Mouse (Mus musculus) left cerebral cortex, adult 8-10 months (tissue): ENCODE results near the gene Tpcn2. TPM values are rescaled to one million over a fixed set of nuclear protein-coding genes. Genes with fewer than 3 reads are reported as not detected.

ENCODE experiments used
- DNase-seq, 2 experiments: peaks; one replicate each; pipeline ENCODE4 v3.0.0; 2022; ENCODE audit warnings: low spot score in 2 of 2
- total RNA-seq, 4 experiments: library from RNA; stranded (reverse); gene quantifications; 2 replicates each; pipeline ENCODE4 v1.2.4; 2022

Tpcn2 gene
- total RNA-seq, 4 experiments from 2014 or later, result 4.5 to 7.3 (median 5.7) TPM

GRCm38 (mm10) chr7:145205363-145205902 lies 78.4 kb downstream of the Tpcn2 start:
- no peak for DNase-seq

GRCm38 (mm10) chr7:145199711-145200110 lies 84.1 kb downstream of the Tpcn2 start:
- no peak for DNase-seq

DNA sequence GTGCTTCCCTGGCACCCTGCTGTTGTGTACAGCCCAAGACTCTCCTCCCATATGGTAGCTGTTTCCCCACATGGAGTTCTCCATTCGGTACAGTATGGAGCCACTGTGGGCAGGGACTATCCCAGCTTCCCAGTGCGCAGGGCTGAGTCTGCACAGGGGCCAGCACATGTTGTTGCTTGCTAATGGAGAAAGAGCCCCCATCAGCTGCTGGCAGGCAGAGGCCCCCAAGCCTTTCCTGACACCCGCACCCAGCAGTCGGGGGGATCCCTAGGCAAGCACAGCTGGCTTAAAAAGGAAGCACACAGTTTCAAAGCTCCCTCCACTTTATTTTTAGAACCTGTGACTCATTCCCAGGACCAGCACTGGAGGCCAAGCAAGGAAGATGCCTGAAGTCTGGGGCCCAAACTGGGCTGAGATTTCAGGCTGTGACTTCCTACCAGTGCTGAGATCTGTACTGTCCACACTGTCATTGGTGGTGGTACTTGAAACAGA lies 85.5 kb downstream of the Tpcn2 start:
- DNase-seq, result peak; percentile 34 to 67

- peak in 1 of 2 experiments; percentile 21 for DNase-seq
Observed at GRCm38 (mm10) chr7:145197711-145198110, 86.1 kb downstream of the Tpcn2 start.

- DNase-seq, result peak in 1 of 2 experiments; percentile 97
Observed at GRCm38 (mm10) chr7:145197042-145197441, 86.8 kb downstream of the Tpcn2 start.

- no peak for DNase-seq
Observed at GRCm38 (mm10) chr7:145196340-145196739, 87.5 kb downstream of the Tpcn2 start.

- peak; percentile 14 to 57 for DNase-seq
Observed at GRCm38 (mm10) chr7:145195186-145195927, 88.5 kb downstream of the Tpcn2 start.

- peak in 1 of 2 experiments; percentile 66 for DNase-seq
Observed at GRCm38 (mm10) chr7:145194455-145195161, 89.2 kb downstream of the Tpcn2 start.

DNA sequence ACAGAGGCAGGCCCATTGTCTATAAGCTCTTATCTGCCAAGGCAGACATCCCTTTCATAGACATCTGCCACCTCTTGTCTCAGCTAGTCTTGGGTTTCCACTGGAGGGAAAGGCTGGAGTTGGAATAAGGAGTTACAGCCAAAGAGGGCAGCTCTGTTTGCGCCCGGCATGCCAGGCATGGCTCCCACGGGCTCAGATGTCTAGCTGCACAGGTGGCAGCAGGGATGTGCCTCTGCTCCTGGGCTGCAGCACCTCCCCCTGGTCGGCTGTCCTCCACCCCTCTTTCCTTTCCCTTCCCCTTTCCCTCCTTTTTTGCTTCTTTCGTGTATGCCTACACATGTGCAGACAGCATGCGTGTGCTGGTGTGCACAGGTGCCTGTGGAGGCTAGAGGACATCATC lies 91.0 kb downstream of the Tpcn2 start:
- no peak for DNase-seq

GRCm38 (mm10) chr7:145190520-145190919 lies 93.3 kb downstream of the Tpcn2 start:
- DNase-seq, result no peak

GRCm38 (mm10) chr7:145189342-145189741 lies 94.5 kb downstream of the Tpcn2 start:
- DNase-seq, result no peak

GRCm38 (mm10) chr7:145187802-145188201 lies 96.0 kb downstream of the Tpcn2 start:
- no peak for DNase-seq

DNA sequence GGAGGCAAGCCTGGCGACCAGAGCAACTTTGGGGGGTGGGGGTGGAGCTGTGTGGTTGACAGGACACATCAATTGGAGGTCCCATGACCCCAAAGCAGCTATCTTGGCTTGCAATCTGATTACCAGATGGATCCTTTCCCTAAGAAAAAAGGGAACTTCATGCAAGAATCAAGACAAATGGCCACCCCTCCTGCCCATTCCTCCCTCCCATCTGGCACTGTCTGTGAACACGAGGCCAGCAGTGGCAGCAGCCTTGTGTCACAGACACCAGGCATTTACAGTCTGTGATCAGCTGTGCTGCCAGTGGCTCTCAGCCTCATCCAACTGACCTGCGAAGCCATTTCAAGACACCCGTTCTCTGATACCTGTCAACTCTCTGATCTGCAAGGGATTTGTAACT lies 101.4 kb downstream of the Tpcn2 start:
- DNase-seq, result no peak

GRCm38 (mm10) chr7:145181376-145182034 lies 102.3 kb downstream of the Tpcn2 start:
- no peak for DNase-seq

DNA sequence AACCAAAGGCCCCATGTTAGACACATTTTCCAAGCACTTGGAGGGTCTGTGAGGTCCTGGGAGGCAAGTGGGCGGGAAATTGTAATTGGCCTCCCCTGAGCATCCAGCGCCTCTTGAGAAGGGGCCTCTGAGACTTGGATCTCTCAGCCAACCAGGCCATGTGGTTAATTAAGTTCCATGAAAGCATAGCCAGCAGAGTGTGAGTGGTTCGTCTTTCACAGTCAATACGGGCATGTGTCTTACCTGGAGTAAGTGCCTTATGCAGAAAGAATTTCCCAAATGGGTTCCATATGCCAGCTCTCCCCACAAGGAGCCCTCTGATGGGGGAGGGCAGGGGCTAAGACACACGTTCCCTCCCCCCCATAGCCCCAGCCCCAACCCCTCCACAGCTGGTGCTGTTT lies 104.1 kb downstream of the Tpcn2 start:
- DNase-seq, result no peak

GRCm38 (mm10) chr7:145176750-145177589 lies 106.8 kb downstream of the Tpcn2 start:
- DNase-seq, result no peak

GRCm38 (mm10) chr7:145173563-145173962 lies 110.2 kb downstream of the Tpcn2 start:
- DNase-seq, result no peak

- no peak for DNase-seq
Observed at GRCm38 (mm10) chr7:145173116-145173515, 110.7 kb downstream of the Tpcn2 start.

GRCm38 (mm10) chr7:145169703-145170102 lies 114.1 kb downstream of the Tpcn2 start:
- no peak for DNase-seq

- no peak for DNase-seq
Observed at GRCm38 (mm10) chr7:145159283-145160240, 124.2 kb downstream of the Tpcn2 start.
